Mouse (Mus musculus) lung, postnatal 0 days (tissue): ENCODE measurements around the gene Slc19a2. TPM values are rescaled to one million over a fixed set of nuclear protein-coding genes. Genes with fewer than 3 reads are reported as not detected.
"Not testable (repeated sequence)": the region's sequence is repeated elsewhere in the genome, so short reads cannot be mapped to it uniquely, and the experiment has no call there.

Experiments used
- ATAC-seq: fragments of 200-750 bp; cut with Nextera tagmentation; 2 replicates; pipeline ENCODE4 v1.8.0; 2017; ENCODE audit warnings: moderate library complexity
- DNase-seq: peaks from one replicate; pipeline ENCODE4 v3.0.0-alpha.2; 2016; ENCODE audit warnings: low spot score
- H3K27ac ChIP-seq: fragments of 300-500 bp; sonication (generic); 2 replicates; pipeline ENCODE4 v1.5.1; 2014; ENCODE audit warnings: antibody characterized with exemption, mild to moderate bottlenecking, low read length, mixed read lengths
- H3K27me3 ChIP-seq: fragments of 300-500 bp; sonication (generic); replicated peaks from 2 replicates; pipeline ENCODE4 v1.6.1; 2014; ENCODE audit warnings: low read length, mixed read lengths; ENCODE audit not compliant: insufficient read depth
- H3K36me3 ChIP-seq: fragments of 300-500 bp; sonication (generic); 2 replicates; pipeline ENCODE4 v1.6.1; 2014; ENCODE audit warnings: low read length, mixed read lengths; ENCODE audit not compliant: insufficient read depth
- H3K4me1 ChIP-seq: fragments of 300-500 bp; sonication (generic); 2 replicates; pipeline ENCODE4 v1.6.1; 2014; ENCODE audit warnings: antibody characterized with exemption, low read depth, low read length, mixed read lengths; ENCODE audit not compliant: insufficient read depth
- H3K4me2 ChIP-seq: fragments of 300-500 bp; sonication (generic); replicated peaks from 2 replicates; pipeline ENCODE4 v1.6.1; 2014; ENCODE audit warnings: low read depth, mild to moderate bottlenecking, low read length, moderate library complexity, mixed read lengths
- H3K4me3 ChIP-seq: fragments of 300-500 bp; sonication (generic); 2 replicates; pipeline ENCODE4 v1.5.1; 2014; ENCODE audit warnings: low read depth, low read length
- H3K9ac ChIP-seq: fragments of 300-500 bp; sonication (generic); replicated peaks from 2 replicates; pipeline ENCODE4 v1.6.1; 2014; ENCODE audit warnings: low read depth, mild to moderate bottlenecking
- H3K9me3 ChIP-seq: fragments of 300-500 bp; sonication (generic); 2 replicates; pipeline ENCODE4 v1.6.1; 2016; ENCODE audit warnings: low read length, mixed read lengths
- CTCF ChIP-seq: IDR thresholded peaks from 2 replicates; pipeline ENCODE4 v1.5.1; 2016; ENCODE audit warnings: antibody characterized with exemption, mild to moderate bottlenecking
- EP300 ChIP-seq: IDR thresholded peaks from 2 replicates; pipeline ENCODE4 v1.6.1; 2016; ENCODE audit warnings: antibody characterized with exemption, mild to moderate bottlenecking, control low read depth
- WGBS: fragments of 180-500 bp; shearing (Covaris S2); extraction: QIAGEN DNeasy Blood & Tissue Kit; methylation state at CpG from one replicate; pipeline ENCODE4 v1.1.7; 2014; 5-methylcytosine and 5-hydroxymethylcytosine counted together
- polyA plus RNA-seq: library from polyadenylated mRNA; unstranded; fragments of >200 nt; fragmentation: Nextera tagmentation; extraction: Ambion mirVana; gene quantifications from 2 replicates; pipeline ENCODE4 v1.2.1, GENCODE M21; 2015

Gene Slc19a2
- polyA plus RNA-seq, 1 experiment from 2014 or later, result 3.9 TPM

DNA sequence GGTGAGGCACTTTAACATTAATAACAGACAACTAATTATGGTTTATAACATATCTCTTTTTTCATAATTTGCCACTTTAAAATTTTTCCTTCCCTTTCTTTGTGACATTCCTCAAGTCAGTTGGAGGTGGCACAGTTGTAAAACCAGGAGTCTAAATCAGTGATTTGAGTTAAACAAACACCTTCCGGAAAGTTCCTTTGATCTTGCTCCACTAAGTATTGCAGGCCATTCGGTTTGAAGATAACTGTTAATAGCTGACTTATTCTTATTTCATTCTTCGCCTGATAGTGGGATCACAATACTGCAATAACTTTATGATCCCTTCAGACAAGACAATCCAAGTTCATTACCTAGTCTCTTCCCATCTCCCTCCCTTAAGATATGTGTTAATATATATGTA, 33.7 kb upstream of the Slc19a2 start:
- H3K4me2 ChIP-seq, result no peak overlapping the region
- ATAC-seq (no peak), DNase-seq (no peak)
- no peak for TF ChIP-seq CTCF
- no peak for TF ChIP-seq EP300
- WGBS, result 29% methylated on average over 3 of the region's 3 CpGs
- no peaks in the 10 kb centered on the region for H3K36me3 ChIP-seq
- H3K4me1 ChIP-seq, result peaks cover 4% of the 10 kb centered on the region; the same call in 1 of the 2 replicates
- no peak overlapping the region for H3K9ac ChIP-seq
- H3K4me3 ChIP-seq, result no peak overlapping the region
- no peaks in the 10 kb centered on the region for H3K9me3 ChIP-seq
- no peak overlapping the region for H3K27ac ChIP-seq
- no peaks in the 10 kb centered on the region for H3K27me3 ChIP-seq

DNA sequence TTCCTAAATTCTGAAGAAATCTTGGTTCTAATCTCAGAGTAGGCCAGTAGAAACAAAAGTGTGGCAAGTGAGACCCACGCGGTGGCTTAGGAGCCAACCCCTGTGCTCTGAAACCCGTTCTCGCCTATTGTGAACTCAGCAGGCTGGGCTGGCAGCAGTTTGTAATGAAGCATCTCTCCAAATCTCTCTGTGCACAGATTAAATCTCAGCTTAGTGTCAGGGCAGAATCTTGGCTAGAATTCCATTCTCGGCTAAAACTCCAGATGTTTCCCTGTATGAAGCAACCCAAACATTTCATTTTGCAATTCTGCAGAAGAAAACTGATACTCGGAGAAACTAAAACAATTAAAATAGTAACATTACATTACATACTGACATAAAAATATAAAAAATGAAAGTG, 33.3 kb upstream of the Slc19a2 start:
- 36% methylated on average over 6 of the region's 6 CpGs for WGBS
- H3K4me1 ChIP-seq, result peaks cover 4% of the 10 kb centered on the region; the same call in 1 of the 2 replicates
- no peaks in the 10 kb centered on the region for H3K9me3 ChIP-seq
- no peak for TF ChIP-seq CTCF
- TF ChIP-seq EP300, result 0 out of 2 replicates have a peak, but pooled peaks have one; percentile 36
- ATAC-seq (peak; percentile 43; the same call in 1 of the 2 replicates), DNase-seq (peak; percentile 79)
- no peak overlapping the region for H3K9ac ChIP-seq
- no peak overlapping the region for H3K27ac ChIP-seq
- no peak overlapping the region for H3K4me2 ChIP-seq
- H3K4me3 ChIP-seq, result no peak overlapping the region
- H3K27me3 ChIP-seq, result no peaks in the 10 kb centered on the region
- H3K36me3 ChIP-seq, result no peaks in the 10 kb centered on the region

DNA sequence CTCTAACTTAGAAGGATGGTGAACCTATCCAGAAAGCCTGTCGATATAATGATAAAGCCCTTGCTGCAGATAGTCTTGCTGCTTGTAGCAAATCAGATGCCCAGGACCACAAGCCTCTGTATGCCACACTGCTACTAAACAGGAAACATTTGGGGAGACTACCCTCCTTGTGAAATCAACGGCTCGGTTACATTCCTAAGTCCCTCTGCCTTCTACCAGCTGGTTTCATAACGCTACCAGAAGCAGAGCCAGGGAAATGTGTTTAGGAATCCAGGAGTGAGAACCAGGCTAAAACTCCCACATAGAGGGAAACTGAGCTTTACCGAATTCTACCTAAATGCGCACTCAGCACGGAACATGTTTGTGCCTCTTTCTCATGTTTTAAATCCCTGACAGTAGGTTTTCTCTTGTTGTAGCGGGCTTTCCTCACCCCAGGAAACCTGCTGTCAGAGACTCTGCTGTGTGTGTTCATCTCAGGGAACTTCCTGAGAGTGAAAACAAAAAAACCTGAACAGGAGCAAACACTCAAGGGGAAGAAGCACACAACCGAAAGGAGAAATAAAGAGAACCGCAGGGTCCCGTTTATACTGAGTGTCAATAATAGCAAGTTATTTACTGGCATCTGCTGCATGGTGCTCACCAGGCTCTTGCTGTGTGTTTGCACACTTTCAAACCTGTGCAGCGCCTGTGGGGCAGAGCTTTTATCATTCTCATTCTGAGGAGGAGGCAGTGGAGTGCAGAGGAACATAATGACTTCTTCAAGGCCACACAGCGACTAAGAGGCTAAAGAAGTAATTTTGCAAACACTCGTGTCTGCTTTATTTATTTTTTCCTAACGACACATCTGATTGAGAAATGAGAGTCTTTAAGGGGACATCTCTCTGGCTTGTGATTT, 30.8 kb upstream of the Slc19a2 start:
- Histone ChIP-seq H3K4me1 (peaks cover 4% of the 10 kb centered on the region; the same call in 1 of the 2 replicates), H3K36me3 (no peaks in the 10 kb centered on the region), H3K27me3 (no peaks in the 10 kb centered on the region), H3K4me3 (no peak overlapping the region), H3K27ac (no peak overlapping the region), H3K4me2 (peak overlapping the region; percentile 2; the same call in 1 of the 2 replicates), H3K9me3 (no peaks in the 10 kb centered on the region), H3K9ac (no peak overlapping the region)
- 21% methylated on average over 15 of the region's 15 CpGs for WGBS
- ATAC-seq, result no peak; the same call in 1 of the 2 replicates
- peak; percentile 31 for DNase-seq
- TF ChIP-seq CTCF (no peak), EP300 (no peak)

DNA sequence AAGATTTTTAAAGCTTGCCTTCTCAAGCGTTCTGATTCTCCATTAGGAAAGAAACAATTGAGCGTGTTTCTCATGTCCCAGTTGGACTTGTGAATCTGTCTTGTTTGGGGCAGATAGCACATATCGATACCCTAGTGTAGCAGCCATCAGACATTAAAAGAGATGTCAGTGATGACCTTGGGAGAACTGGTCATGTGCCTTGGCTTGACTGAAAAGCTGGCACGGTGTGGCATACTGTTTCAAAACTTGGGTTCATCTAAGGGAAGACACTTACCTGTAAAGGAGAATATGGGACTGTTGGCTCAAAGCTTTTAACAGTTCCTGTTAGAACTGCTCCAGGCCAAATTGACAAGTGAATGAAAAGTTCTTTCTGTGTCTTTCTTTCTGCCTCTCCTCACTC, 28.6 kb upstream of the Slc19a2 start:
- H3K36me3 ChIP-seq, result no peaks in the 10 kb centered on the region
- no peak overlapping the region for H3K4me3 ChIP-seq
- TF ChIP-seq CTCF (no peak), EP300 (no peak)
- no peak overlapping the region for H3K4me2 ChIP-seq
- ATAC-seq, result no peak
- no peak overlapping the region for H3K27ac ChIP-seq
- DNase-seq, result no peak
- H3K27me3 ChIP-seq, result no peaks in the 10 kb centered on the region
- H3K4me1 ChIP-seq, result peaks cover 4% of the 10 kb centered on the region; the same call in 1 of the 2 replicates
- no peak overlapping the region for H3K9ac ChIP-seq
- H3K9me3 ChIP-seq, result no peaks in the 10 kb centered on the region
- WGBS, result 84% methylated on average over 4 of the region's 4 CpGs

DNA sequence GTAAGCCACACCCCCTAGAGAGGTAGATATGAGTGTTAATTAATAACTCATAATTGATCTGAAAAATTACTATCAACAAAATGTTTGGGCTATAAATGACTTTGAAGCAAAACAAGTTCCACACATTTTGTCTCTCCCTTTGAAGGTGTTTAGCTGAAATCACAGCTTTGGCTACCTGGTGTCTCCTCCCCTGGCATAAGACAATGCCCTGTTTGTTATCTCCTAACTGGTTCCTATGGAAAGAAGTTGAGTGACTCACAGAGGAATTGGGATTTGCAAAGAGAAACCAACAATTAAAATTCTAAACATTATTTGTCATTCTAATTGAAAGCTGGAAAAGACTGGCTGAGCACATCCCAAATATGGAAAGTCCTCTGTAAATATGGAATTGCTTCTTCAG, 25.8 kb upstream of the Slc19a2 start:
- TF ChIP-seq EP300 (no peak), CTCF (no peak)
- DNase-seq (no peak), ATAC-seq (no peak)

DNA sequence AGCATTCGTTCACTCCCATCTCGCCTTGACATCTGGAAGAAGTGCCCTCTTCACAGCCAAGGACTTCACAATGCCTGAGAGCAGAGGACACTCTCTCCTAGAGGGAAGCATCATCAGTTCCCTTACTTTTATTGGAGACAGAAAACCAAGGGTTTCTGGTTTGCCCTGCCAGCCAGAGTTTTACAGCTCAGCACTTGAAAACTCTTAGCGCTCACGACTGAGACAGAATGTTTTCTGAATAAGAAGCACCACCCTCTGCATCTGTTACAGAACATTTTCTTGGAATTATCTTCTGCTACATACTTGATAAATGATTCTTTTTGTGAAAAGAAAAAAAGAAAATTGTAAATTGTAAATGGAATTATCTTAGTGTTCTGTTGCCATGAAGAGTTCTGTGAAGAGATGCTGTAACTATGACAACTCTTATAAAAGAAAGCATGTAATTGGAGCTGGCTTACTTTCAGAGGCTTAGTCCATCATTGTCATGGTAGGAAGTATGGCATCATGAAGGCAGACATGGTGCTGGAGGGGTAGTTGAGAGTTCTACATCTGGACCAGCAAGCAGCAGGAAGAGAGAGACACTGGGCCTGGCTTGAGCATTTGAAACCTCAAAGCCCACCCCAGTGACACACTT, 16.8 kb upstream of the Slc19a2 start:
- H3K27me3 ChIP-seq, H3K4me2 ChIP-seq, H3K9me3 ChIP-seq, H3K36me3 ChIP-seq, ATAC-seq, H3K4me3 ChIP-seq, H3K4me1 ChIP-seq, H3K9ac ChIP-seq, DNase-seq, H3K27ac ChIP-seq: not testable (repeated sequence)
- 73% methylated on average over 2 of the region's 4 CpGs for whole genome bisulfite sequencing

More for the DNA sequence above, 25.8 kb upstream of the Slc19a2 start:
- H3K36me3 ChIP-seq, result no peaks in the 10 kb centered on the region
- H3K27me3 ChIP-seq, result no peaks in the 10 kb centered on the region
- no peaks in the 10 kb centered on the region for H3K9me3 ChIP-seq
- H3K4me1 ChIP-seq, result peaks cover under 1% of the 10 kb centered on the region; the same call in 1 of the 2 replicates
- no peak overlapping the region for H3K27ac ChIP-seq
- no peak overlapping the region for H3K9ac ChIP-seq
- no peak overlapping the region for H3K4me3 ChIP-seq
- H3K4me2 ChIP-seq, result no peak overlapping the region
